Mouse (Mus musculus): ENCODE results near the gene Bcas3.

Bcas3 gene

GRCm38 (mm10) chr11:85760486-85761141, 407.6 kb downstream of the Bcas3 start:
- no peak for DNase-seq

DNA sequence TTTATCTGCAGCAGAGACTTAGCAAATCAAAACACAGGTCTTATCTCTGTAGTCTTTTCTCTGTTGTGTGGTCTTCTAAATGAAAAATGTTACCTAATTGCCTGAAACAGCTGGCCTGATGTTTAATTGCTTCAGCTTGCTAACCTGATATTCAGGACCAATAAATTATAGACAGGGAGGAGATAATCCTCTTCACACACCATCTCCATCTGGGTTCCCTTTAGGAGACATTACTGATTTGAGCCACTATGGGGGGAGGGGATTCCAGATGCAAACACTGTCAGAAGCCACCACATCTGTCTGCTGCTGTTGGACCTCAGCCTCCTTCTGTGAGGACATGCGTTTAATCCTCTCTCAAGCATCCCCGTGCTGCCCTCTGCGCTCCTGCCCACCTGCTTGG, 408.2 kb downstream of the Bcas3 start:
- no peak for DNase-seq

DNA sequence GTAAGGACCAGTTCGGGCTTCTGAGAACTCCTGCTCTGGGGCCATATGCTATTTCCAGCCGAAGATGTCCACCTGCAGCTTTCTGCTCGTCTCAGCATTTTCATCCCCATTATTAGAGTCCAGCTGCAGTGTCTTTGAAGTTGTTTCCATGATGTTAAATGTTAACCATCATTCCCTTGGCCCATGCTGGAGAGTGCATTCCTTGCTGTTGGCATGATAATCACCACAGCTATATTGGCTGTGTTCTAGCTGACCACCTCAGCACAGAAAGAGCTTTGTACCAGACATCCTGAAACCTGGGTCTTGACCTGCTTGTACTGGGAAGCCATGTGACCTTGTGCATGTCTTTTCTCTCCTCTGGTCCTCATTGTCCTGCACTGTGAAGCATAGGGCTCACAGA, 410.7 kb downstream of the Bcas3 start:
- DNase-seq: no peak

- DNase-seq: no peak
These were observed 413.2 kb downstream of the Bcas3 start for GRCm38 (mm10) chr11:85766106-85766723.

DNA sequence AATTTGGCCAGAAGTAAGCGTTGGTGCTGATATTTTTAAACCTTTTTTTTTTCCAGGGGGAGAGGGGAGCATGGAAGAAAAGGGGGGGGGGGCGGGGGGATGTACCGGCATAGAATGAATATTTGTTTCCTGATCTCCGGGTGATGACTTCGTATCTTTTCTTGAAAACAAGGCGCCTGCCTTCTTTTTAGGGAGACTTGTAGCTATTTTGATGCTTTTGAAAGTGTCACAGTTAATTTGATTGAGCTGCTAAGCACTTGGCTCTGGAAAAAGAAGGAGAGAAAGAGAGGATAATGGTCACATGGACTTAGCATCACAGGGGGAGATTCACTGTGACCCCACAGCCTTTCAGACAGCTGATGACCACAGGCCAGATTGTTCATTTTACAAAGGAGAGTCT, 413.8 kb downstream of the Bcas3 start:
- no peak for DNase-seq

DNA sequence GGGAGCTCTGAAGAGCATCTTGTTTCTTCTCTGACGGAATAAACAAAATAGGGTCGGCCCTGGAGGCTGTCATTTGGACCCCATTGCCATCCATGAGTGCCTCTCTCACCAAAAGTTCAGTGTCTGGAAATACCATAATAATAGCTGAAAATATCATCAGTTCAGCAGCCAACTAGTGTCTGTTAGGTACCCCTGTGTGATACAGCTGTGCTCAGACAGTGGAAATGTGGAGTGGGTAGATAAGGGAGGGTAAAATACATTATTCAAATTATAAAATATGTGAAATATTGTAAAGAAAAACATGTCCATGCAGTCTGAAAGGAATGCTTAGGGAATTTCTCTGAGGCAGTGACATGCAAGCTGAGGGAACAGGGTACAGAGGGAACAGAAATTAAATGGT, 416.8 kb downstream of the Bcas3 start:
- DNase-seq: no peak

- no peak for DNase-seq
These were observed 420.4 kb downstream of the Bcas3 start for GRCm38 (mm10) chr11:85773391-85773790.

GRCm38 (mm10) chr11:85774707-85775106, 421.7 kb downstream of the Bcas3 start:
- DNase-seq: no peak

GRCm38 (mm10) chr11:85775492-85775891, 422.5 kb downstream of the Bcas3 start:
- no peak for DNase-seq

GRCm38 (mm10) chr11:85776861-85777360, 423.9 kb downstream of the Bcas3 start:
- DNase-seq: no peak

DNA sequence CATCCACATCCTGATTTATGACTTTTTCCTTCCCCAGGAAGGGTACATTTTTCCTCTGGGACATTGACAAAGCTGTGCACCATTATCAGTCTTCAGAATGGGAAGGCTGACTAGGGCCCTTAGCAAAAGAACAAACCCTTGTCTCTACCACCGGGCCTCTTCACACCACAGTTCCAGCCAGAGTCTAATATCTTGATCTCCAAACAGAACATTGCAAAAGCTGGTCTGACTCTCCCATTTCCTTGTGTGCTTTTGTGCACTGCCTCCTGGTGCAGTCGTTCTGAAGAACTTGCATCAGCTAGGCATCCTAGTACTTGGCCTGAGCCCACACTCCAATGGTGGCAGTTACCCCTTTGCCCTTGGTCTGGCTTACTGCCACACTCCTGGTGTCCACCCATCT, 425.0 kb downstream of the Bcas3 start:
- DNase-seq: no peak

DNA sequence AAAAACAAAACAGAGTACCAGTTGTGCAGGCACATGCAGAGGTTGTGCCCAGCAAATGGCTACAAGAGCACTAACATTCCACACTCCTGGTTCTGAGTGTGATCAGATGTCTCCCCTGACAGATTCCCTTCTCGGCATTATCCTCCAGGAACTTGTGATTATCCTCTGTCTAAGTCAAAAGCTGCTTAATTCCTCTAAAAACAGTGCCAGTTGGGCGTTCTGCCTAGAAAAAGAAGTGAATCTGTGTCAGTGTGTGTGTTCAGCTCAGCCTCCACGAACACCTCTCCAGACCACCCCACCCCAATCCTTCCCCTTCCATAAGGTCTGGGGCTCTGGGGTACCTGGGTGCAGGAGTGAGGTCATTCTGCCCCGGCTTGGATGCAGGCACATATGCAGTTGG, 427.3 kb downstream of the Bcas3 start:
- no peak for DNase-seq

- DNase-seq: no peak
These were observed 433.2 kb downstream of the Bcas3 start for GRCm38 (mm10) chr11:85786113-85786718.

GRCm38 (mm10) chr11:85789750-85790149, 436.8 kb downstream of the Bcas3 start:
- no peak for DNase-seq

GRCm38 (mm10) chr11:85790267-85790666, 437.3 kb downstream of the Bcas3 start:
- no peak for DNase-seq

DNA sequence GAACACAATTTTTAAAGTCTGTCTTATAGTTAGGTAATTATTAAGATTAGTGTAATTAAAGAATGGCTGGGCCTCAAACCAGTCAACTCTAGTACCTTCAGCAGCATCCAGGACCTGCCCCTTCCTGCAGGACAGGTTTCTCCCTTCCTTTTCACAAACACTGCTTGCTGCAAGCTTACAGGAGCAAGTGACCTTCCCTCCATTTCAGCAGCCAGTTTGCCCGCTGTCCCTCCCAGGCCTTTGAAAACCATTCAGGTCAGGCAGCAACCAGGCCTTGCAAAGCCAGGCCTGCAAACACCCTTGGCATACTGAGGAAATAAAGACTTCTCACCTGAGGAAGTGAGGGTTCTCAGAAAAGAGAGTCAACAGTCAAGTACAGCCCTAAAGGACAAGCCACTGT, 438.2 kb downstream of the Bcas3 start:
- no peak for DNase-seq

- DNase-seq: no peak
These were observed 439.7 kb downstream of the Bcas3 start for GRCm38 (mm10) chr11:85792534-85793215.

DNA sequence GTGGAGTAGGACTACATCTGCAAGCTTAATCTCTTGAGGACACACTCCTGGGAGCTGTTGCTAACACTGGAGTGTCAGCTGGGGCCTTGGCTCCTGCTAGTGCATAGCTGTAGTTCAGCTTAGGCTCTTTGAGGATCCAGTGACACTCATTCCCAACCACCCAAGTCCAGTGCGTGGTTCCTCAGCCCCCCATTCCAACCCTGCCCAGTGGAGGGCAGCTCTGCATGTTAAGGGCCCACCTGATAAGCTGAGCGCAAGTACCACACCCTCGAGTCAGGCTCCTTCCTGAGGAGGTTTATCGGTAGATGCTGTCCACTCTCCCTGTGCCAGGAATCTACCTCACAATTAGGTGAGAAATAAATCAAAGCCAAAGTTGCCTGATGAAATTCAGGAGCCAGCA, 446.5 kb downstream of the Bcas3 start:
- no peak for DNase-seq

DNA sequence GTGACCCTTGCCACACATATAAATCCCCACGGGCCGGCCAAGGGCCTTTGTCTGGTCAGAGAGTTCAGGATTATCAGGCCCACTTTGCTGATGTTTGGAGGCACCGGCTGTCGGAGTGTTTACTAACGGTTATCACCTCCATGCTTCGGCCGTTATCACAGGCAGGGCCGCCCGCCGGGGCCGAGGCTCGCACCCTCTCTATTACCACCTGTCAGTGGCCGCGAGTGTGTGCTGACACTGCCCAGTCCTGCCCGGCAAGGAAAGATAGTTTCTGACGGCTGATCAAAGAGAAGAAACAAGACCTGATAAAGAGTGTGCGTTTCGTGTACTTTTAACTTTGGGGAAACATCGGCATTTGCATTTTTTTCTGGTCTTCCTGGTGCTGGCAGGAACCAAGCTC, 446.9 kb downstream of the Bcas3 start:
- DNase-seq: no peak

- no peak for DNase-seq
These were observed 447.4 kb downstream of the Bcas3 start for GRCm38 (mm10) chr11:85800380-85800779.

- no peak for DNase-seq
These were observed 451.1 kb downstream of the Bcas3 start for GRCm38 (mm10) chr11:85804048-85804447.

DNA sequence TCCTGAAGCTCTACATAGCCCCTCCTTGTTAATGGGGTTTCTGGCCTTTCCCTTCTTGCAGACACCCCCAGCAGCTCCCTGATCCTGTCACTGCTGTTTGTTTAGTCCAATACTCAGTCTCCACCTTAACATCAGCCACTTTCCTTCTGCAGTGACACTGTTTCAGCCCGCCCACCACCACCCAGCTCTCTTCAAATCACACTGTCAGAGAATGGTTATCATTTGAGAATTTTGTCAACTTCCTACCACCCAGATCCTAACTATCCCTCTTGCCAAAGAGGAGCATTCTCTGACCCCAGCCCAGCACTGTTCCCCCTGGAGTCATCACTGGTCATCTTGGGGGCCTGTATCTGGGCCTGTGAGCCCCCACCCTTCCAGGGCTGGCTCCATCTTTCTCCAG, 452.8 kb downstream of the Bcas3 start:
- no peak for DNase-seq

DNA sequence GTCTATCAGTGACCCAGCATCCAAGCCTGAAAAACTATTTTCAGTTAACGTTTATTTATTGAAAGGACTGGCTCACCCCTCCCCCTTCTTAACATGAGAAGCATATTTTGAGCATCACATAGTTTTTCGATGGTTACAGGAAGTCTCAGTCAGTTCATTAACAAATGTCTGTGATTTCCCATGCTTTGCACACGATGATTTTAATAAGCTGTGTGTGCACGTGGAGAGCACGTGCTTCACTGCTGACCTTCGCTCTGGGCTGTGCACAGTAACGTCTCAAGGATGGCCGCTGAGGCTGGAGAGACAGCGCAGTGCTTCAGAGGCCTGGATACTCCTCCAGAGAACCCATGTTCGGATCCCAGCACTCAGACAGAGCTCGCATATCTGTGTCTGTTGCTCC, 454.4 kb downstream of the Bcas3 start:
- DNase-seq: no peak

DNA sequence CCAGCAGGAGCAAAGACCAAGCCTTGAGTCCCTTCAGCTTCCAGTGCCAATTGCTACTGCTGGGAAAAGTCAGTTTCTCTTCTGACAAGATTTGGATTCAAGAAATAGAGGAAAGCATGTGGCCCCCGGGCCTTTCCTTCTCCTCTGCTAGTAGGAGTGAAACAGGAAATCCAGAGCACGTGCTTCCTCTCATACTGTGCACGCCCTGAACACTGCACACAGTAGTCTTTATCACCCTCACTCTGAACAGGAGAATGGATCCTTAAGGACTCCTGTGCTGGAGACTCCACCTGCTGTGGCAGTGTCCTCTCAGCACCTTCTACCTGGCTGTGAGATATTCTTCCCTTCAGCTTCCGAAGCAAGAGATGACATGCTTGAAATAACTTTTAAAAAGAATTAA, 458.3 kb downstream of the Bcas3 start:
- DNase-seq: no peak
